Mouse (Mus musculus): ENCODE results near the gene Cdr2.

DNA sequence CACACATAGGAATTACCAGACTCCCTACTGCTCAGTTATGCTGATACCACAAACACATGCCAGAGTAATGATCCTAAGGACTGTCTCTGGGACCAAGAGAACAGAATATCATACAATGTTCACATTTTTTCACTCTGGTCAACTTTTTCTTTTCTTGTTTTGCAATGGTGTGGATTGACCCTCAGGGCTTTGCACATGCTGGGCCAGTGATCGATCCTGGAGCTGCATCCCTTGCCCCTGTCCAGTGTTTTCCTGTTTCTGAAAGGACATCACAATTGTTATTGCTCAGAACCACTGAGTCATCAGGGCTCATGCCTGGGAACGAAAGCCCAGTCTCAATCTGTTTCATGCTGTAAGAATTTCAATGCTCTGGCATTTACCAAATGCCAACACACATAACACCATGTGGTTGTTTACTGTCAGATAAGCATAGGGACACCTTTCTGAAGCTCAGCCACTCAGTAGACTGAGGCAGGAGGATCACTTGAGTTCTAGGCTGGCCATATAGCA is 17.0 kb upstream of the Cdr2 start:
- TF ChIP-seq GATA1 (IDR thresholded peaks at IDR 0.05; ENCODE audit: low read length) (no peak), TAL1 (IDR thresholded peaks at IDR 0.05; ENCODE audit: low read length) (no peak)

Data from erythroblast, embryonic 14.5 days (primary cell).